ENCODE assay signal across 8 mouse cellular contexts in the genomic region with DNA sequence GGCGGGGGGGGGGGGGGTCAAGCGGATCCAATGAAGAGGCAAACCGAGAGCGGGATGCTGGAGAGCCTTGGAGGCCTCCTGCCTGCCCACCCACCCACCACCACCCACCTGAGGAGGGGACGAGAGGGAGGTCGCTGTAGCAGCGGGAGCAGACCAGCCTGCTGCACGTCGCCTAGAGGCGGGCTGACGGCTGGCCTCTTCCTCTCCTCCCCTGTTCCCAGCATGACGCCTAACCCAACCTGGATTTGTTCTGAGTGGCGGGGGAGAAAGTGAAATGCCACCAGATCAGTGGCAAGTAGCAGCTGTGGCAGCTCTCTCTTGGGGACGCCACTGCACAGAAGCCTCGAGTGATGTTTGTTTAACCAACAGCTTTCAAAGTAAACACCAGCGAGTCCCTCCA. TPM values are rescaled to one million over a fixed set of nuclear protein-coding genes. Genes with fewer than 3 reads are reported as not detected.
DNase-seq lines count a peak whose midpoint lies in the region; ATAC-seq and TF ChIP-seq lines count a peak whose summit lies in the region.

No protein-coding gene starts in this region.

- 0% methylated on average over 16 of the region's 16 CpGs for WGBS in limb, embryonic 10.5 days
- WGBS in neural tube, embryonic 11.5 days: 0% methylated on average over 14 of the region's 16 CpGs

- no peak for TF ChIP-seq CTCF in layer of hippocampus, adult 2 months (conservative IDR thresholded peaks at IDR 0.05)

- H3K9ac ChIP-seq in neural tube, embryonic 11.5 days (ENCODE audit: low read length): no peak overlapping the region

- peaks cover 58% of the 10 kb centered on the region for H3K4me1 ChIP-seq in limb, embryonic 10.5 days
- peaks cover 20% of the 10 kb centered on the region for H3K4me1 ChIP-seq in neural tube, embryonic 11.5 days (ENCODE audit: control insufficient read depth, insufficient read depth, low read length)

- peak; percentile 63 for DNase-seq in cerebellum, adult 9-11 months
- DNase-seq in layer of hippocampus, adult 2 months (ENCODE audit: low spot score in 2 of 2): no peak
- no peak for DNase-seq in layer of hippocampus, adult 9-10 months (ENCODE audit: low spot score)
- DNase-seq in limb, embryonic 10.5 days (ENCODE audit: low spot score): peak; percentile 66
- peak; percentile 60 for DNase-seq in neural tube, embryonic 11.5 days (ENCODE audit: low spot score)
- DNase-seq in testis, postnatal 10 days (ENCODE audit: low spot score): no peak
- no peak for DNase-seq in ovary, adult 18-20 months (ENCODE audit: low spot score)

- H3K4me3 ChIP-seq in layer of hippocampus, adult 2 months: peak overlapping the region; percentile 44; the same call in 1 of the 2 replicates
- H3K4me3 ChIP-seq in limb, embryonic 10.5 days: peak overlapping the region; percentile 38
- no peak overlapping the region for H3K4me3 ChIP-seq in neural tube, embryonic 11.5 days (ENCODE audit: low read depth, low read length)

- H3K36me3 ChIP-seq in limb, embryonic 10.5 days: no peaks in the 10 kb centered on the region
- H3K36me3 ChIP-seq in neural tube, embryonic 11.5 days (ENCODE audit: control insufficient read depth, insufficient read depth, low read length): no peaks in the 10 kb centered on the region

- H3K27me3 ChIP-seq in limb, embryonic 10.5 days (ENCODE audit: low read depth, poor library complexity, severe bottlenecking): peaks cover 96% of the 10 kb centered on the region
- H3K27me3 ChIP-seq in neural tube, embryonic 11.5 days (ENCODE audit: control insufficient read depth, insufficient read depth, low read length): peaks cover 26% of the 10 kb centered on the region

- ATAC-seq in cerebellum, adult (ENCODE audit: insufficient number of reproducible peaks, low FRiP score, low TSS enrichment): no peak
- ATAC-seq in neural tube, embryonic 11.5 days (ENCODE audit: insufficient read depth, low FRiP score, low TSS enrichment): no peak

- peak overlapping the region; percentile 91 for H3K27ac ChIP-seq in layer of hippocampus, adult 2 months
- no peak overlapping the region for H3K27ac ChIP-seq in limb, embryonic 10.5 days
- H3K27ac ChIP-seq in neural tube, embryonic 11.5 days (ENCODE audit: low read depth, low read length): no peak overlapping the region

- no peaks in the 10 kb centered on the region for H3K9me3 ChIP-seq in limb, embryonic 10.5 days (replicated peaks)
- no peaks in the 10 kb centered on the region for H3K9me3 ChIP-seq in neural tube, embryonic 11.5 days (ENCODE audit: control insufficient read depth, low read length)

- peak overlapping the region; percentile 19 for H3K4me2 ChIP-seq in neural tube, embryonic 11.5 days (ENCODE audit: low read depth)

RNA-seq across cellular contexts. Expression of gene Prox1, which starts 3.1 kb away (rescaled TPM):
- total RNA-seq in layer of hippocampus, adult 2 months (2021): 100 to 1,000 TPM; 102 to 112 TPM
- polyA plus RNA-seq in limb, embryonic 10.5 days (2016; fragmentation: Nextera tagmentation; extraction: Ambion mirVana): 0.28 and 0.46 TPM in 2 replicates
- polyA plus RNA-seq in neural tube, embryonic 11.5 days (2014; fragmentation: Nextera tagmentation; extraction: Ambion mirVana): 11.6 and 13.9 TPM in 2 replicates

Comparison
In these comparisons a context has a peak if more than half of its experiments do, and no peak if none do; other contexts are left out.
1. DNase-seq: peak in cerebellum, adult 9-11 months (single experiment), limb, embryonic 10.5 days (single experiment) and neural tube, embryonic 11.5 days (single experiment); none in layer of hippocampus, adult 2 months (0 of 2), layer of hippocampus, adult 9-10 months (single experiment), testis, postnatal 10 days (single experiment) and ovary, adult 18-20 months (single experiment).